Mouse (Mus musculus) kidney, postnatal 0 days (tissue): ENCODE measurements at regions not wholly inside any gene's neighbourhood (a gene's known extent, or its start where the extent isn't known, plus 50 kb on each side); places are given as distances from the start of the nearest gene placed in this dataset.
"Not testable (repeated sequence)": the region's sequence is repeated elsewhere in the genome, so short reads cannot be mapped to it uniquely, and the experiment has no call there.

Source experiments
- ATAC-seq: fragments of 200-750 bp; cut with Nextera tagmentation; replicated peaks from 2 replicates; pipeline ENCODE4 v1.8.0; 2017; ENCODE audit warnings: low read depth, moderate number of reproducible peaks, moderate TSS enrichment, moderate library complexity; ENCODE audit not compliant: low FRiP score
- DNase-seq: peaks from one replicate; pipeline ENCODE4 v3.0.0-alpha.2; 2016; ENCODE audit warnings: low spot score
- H3K27ac ChIP-seq: fragments of 300-500 bp; sonication (generic); 2 replicates; pipeline ENCODE4 v1.5.1; 2014; ENCODE audit warnings: mild to moderate bottlenecking
- H3K27me3 ChIP-seq: fragments of 300-500 bp; sonication (generic); 2 replicates; pipeline ENCODE4 v1.6.1; 2014; ENCODE audit warnings: low read length, mixed read lengths; ENCODE audit not compliant: insufficient read depth
- H3K36me3 ChIP-seq: fragments of 300-500 bp; sonication (generic); 2 replicates; pipeline ENCODE4 v1.6.1; 2014; ENCODE audit warnings: low read length, mixed read lengths; ENCODE audit not compliant: insufficient read depth
- H3K4me1 ChIP-seq: fragments of 300-500 bp; sonication (generic); replicated peaks from 2 replicates; pipeline ENCODE4 v1.6.1; 2014; ENCODE audit warnings: antibody characterized with exemption, low read length, mixed read lengths; ENCODE audit not compliant: insufficient read depth
- H3K4me2 ChIP-seq: fragments of 300-500 bp; sonication (generic); 2 replicates; pipeline ENCODE4 v1.6.1; 2014; ENCODE audit warnings: mild to moderate bottlenecking, low read length, moderate library complexity, mixed read lengths
- H3K4me3 ChIP-seq: fragments of 300-500 bp; sonication (generic); replicated peaks from 2 replicates; pipeline ENCODE4 v1.5.1; 2014; ENCODE audit warnings: low read depth, low read length
- H3K9ac ChIP-seq: fragments of 300-500 bp; sonication (generic); 2 replicates; pipeline ENCODE4 v1.6.1; 2014; ENCODE audit warnings: low read depth, low read length
- H3K9me3 ChIP-seq: fragments of 300-500 bp; sonication (generic); replicated peaks from 2 replicates; pipeline ENCODE4 v1.6.1; 2016; ENCODE audit warnings: low read length, inconsistent platforms, mixed read lengths
- CTCF ChIP-seq: IDR thresholded peaks from 2 replicates; pipeline ENCODE4 v1.5.1; 2016; ENCODE audit warnings: antibody characterized with exemption, low read depth, mild to moderate bottlenecking, moderate library complexity
- WGBS: fragments of 180-500 bp; shearing (Covaris S2); extraction: QIAGEN DNeasy Blood & Tissue Kit; methylation state at CpG from one replicate; pipeline ENCODE4 v1.1.7; 2014; 5-methylcytosine and 5-hydroxymethylcytosine counted together

DNA sequence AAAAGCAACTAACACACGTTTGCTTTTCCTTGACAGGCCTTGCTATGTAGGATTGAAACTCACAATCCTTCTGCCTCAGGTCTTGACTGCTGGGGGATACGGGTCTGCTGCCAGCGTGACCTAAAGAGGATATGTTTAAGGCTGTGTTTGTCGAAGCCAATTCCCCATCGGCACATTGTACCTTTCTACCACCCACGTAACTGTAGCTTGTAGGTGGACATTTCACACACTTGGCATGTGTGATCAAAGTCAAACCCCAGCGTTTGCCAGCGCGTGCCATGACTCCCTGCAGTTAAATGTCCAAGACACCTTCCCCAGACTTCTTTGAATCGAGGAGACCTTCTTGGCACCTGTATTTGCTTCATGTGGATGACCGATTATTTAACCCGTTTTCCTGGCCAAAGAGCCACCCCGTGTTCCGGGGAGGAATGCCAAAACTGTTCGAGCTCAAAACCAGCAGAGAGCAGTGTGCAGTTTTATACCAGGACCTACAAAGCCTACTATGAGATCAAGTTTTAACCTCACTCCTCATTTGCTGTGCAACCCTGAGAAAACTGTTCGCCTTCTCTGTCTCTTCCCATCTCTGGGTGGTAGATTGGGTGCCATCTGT lies 395.4 kb upstream of the Zfp507 start:
- ATAC-seq (no peak), DNase-seq (no peak)
- no peak overlapping the region for H3K9ac ChIP-seq
- H3K27me3 ChIP-seq: no peaks in the 10 kb centered on the region
- no peaks in the 10 kb centered on the region for H3K9me3 ChIP-seq
- TF ChIP-seq CTCF: no peak
- no peaks in the 10 kb centered on the region for H3K4me1 ChIP-seq
- no peak overlapping the region for H3K4me3 ChIP-seq
- no peak overlapping the region for H3K27ac ChIP-seq
- H3K4me2 ChIP-seq: no peak overlapping the region
- 88% methylated on average over 16 of the region's 16 CpGs for WGBS
- no peaks in the 10 kb centered on the region for H3K36me3 ChIP-seq

DNA sequence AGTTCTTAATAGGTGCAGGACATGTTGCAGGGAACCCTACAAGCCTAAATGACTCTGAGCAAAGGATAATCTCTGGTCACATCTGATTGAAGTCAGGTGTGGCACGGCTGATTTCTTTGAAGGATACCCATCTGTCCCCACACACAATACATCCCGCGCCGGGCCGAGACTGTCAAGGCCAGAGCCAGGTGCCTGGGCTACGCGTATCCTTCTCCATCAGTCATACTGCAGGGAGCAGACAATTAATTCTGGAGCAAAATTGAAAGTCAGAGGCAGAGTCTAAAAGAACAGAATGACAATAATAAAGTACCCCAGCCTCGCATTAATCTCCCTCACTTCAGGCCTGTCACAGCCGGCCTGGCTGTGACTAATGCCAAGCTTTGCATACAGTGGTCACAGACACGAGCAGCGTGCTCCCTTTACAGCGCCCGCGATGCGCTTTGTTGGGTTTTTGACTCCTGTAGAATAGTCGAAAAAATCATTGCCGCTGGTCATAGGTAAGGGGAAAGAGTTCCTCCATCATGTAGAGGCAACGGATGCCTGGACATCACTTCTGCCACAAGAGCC lies 393.4 kb upstream of the Zfp507 start:
- Histone ChIP-seq H3K27me3 (no peaks in the 10 kb centered on the region), H3K4me1 (no peaks in the 10 kb centered on the region), H3K9me3 (no peaks in the 10 kb centered on the region), H3K9ac (no peak overlapping the region), H3K36me3 (no peaks in the 10 kb centered on the region), H3K4me2 (no peak overlapping the region), H3K4me3 (no peak overlapping the region), H3K27ac (no peak overlapping the region)
- ATAC-seq (no peak), DNase-seq (no peak)
- no peak for TF ChIP-seq CTCF
- 83% methylated on average over 18 of the region's 18 CpGs for WGBS

DNA sequence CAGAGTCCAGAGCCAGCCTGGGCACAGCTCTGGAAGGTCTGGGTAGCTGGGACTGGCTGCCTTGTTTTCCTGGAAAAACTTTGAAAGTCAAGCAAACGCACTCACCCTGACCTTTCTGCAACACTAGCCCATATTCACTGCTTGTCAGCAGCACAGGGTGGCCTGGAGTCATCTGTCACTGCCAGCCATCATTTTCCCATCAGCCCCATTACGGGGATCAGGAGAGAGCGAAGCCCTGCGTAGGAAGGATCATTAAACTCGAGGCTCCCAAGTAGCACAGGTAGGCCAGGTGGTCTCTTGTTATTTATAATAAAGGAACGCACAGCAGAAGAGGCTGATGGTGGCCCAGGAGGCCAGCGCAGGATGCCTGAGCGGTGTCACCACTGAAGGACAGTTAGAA lies 389.8 kb upstream of the Zfp507 start:
- no peak overlapping the region for H3K27ac ChIP-seq
- H3K27me3 ChIP-seq: no peaks in the 10 kb centered on the region
- no peaks in the 10 kb centered on the region for H3K9me3 ChIP-seq
- no peaks in the 10 kb centered on the region for H3K4me1 ChIP-seq
- H3K9ac ChIP-seq: no peak overlapping the region
- no peak for TF ChIP-seq CTCF
- H3K36me3 ChIP-seq: no peaks in the 10 kb centered on the region
- H3K4me2 ChIP-seq: no peak overlapping the region
- H3K4me3 ChIP-seq: no peak overlapping the region
- no peak for DNase-seq
- no peak for ATAC-seq
- WGBS: 47% methylated on average over 8 of the region's 8 CpGs

DNA sequence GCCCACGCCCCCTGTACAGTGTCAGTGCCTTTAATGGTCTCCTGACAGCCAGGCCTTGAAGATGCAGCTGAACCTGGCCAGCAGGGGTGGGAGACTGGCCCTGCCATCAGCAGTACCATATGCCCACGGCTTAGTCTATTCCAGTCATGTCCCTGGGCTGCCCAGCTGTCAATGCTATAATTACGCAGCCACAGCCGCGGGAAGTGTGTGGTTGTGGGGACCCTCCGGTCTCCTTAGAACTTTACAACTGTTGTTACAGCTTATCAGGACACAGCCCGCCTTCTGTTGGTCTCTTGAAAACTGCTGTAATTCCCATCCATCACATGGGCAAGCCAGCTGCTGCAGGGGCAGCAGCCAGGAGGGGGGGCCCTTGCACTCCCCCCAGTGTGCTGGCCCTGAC lies 375.1 kb upstream of the Zfp507 start:
- H3K4me3 ChIP-seq: no peak overlapping the region
- TF ChIP-seq CTCF: no peak; the same call in 1 of the 2 replicates
- ATAC-seq: no peak
- no peak overlapping the region for H3K27ac ChIP-seq
- no peak for DNase-seq
- H3K4me1 ChIP-seq: no peaks in the 10 kb centered on the region
- no peak overlapping the region for H3K4me2 ChIP-seq
- WGBS: 40% methylated on average over 7 of the region's 7 CpGs
- H3K9ac ChIP-seq: no peak overlapping the region
- H3K36me3 ChIP-seq: no peaks in the 10 kb centered on the region
- no peaks in the 10 kb centered on the region for H3K9me3 ChIP-seq
- no peaks in the 10 kb centered on the region for H3K27me3 ChIP-seq

DNA sequence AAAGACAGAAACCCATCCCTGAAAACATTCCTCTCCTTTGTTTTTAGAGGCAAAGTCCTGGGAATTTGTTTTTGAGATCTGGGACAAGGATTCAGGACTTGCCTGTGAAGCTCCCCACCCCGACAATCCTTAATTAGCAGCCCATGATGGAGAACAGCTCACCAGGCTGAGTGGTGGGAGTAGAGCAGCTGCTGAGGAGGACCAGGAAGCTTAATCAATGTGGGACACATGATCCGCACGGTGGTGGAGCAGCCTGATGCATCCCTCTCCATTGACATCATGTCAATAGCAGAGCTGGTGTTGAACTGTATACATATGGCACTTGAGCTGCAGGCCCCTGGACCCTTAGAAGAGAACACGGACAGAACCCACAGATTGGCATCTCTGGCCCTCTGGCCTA lies 372.5 kb upstream of the Zfp507 start:
- no peak overlapping the region for H3K27ac ChIP-seq
- no peak overlapping the region for H3K9ac ChIP-seq
- no peaks in the 10 kb centered on the region for H3K27me3 ChIP-seq
- no peak overlapping the region for H3K4me2 ChIP-seq
- ATAC-seq: no peak
- no peaks in the 10 kb centered on the region for H3K36me3 ChIP-seq
- TF ChIP-seq CTCF: no peak
- 73% methylated on average over 4 of the region's 4 CpGs for WGBS
- H3K9me3 ChIP-seq: no peaks in the 10 kb centered on the region
- H3K4me3 ChIP-seq: no peak overlapping the region
- DNase-seq: no peak
- H3K4me1 ChIP-seq: no peaks in the 10 kb centered on the region

DNA sequence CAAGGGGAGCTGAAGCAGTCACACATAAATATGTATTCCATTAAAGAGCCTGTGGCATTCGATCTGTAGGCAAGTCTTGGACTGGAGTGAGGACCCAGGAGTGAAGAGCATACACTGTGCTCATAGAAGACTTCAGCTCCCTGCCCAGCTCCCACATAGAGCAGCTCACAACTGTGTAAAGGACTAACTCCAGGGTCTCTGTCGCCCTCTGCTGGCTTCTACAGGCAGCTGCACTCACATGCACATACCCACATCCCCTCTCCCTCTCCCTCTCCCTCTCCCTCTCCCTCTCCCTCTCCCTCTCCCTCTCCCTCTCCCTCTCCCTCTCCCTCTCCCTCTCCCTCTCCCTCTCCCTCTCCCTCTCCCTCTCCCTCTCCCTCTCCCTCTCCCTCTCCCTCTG lies 369.7 kb upstream of the Zfp507 start:
- not testable (repeated sequence) for H3K9me3 ChIP-seq, H3K27me3 ChIP-seq, H3K9ac ChIP-seq, DNase-seq, H3K27ac ChIP-seq, H3K4me1 ChIP-seq, H3K36me3 ChIP-seq, H3K4me3 ChIP-seq, ATAC-seq, H3K4me2 ChIP-seq
- peak; percentile 16; the same call in 1 of the 2 replicates for TF ChIP-seq CTCF
- WGBS: 59% methylated on average over 2 of the region's 2 CpGs
